Mouse (Mus musculus) intestine, embryonic 16.5 days (tissue): ENCODE results near the gene Recql5. TPM values are rescaled to one million over a fixed set of nuclear protein-coding genes. Genes with fewer than 3 reads are reported as not detected.

Experiments used
- ATAC-seq: fragments of 200-750 bp; cut with Nextera tagmentation; 2 replicates; pipeline ENCODE4 v1.8.0; 2017; ENCODE audit warnings: moderate TSS enrichment, moderate library complexity
- H3K27ac ChIP-seq: fragments of 300-500 bp; sonication (generic); 2 replicates; pipeline ENCODE4 v1.5.1; 2014; ENCODE audit warnings: mild to moderate bottlenecking, low read length
- H3K27me3 ChIP-seq: fragments of 300-500 bp; sonication (generic); replicated peaks from 2 replicates; pipeline ENCODE4 v1.6.1; 2014; ENCODE audit warnings: low read length, control low read depth, mixed read lengths; ENCODE audit not compliant: control insufficient read depth, insufficient read depth
- H3K36me3 ChIP-seq: fragments of 300-500 bp; sonication (generic); 2 replicates; pipeline ENCODE4 v1.6.1; 2014; ENCODE audit warnings: low read length, control low read depth; ENCODE audit not compliant: control insufficient read depth, insufficient read depth
- H3K4me1 ChIP-seq: fragments of 300-500 bp; sonication (generic); 2 replicates; pipeline ENCODE4 v1.6.1; 2014; ENCODE audit warnings: low read length, control low read depth, mixed read lengths; ENCODE audit not compliant: control insufficient read depth, insufficient read depth
- H3K4me2 ChIP-seq: fragments of 300-500 bp; sonication (generic); 2 replicates; pipeline ENCODE4 v1.6.1; 2014; ENCODE audit warnings: low read depth, low read length, control low read depth
- H3K4me3 ChIP-seq: fragments of 300-500 bp; sonication (generic); 2 replicates; pipeline ENCODE4 v1.5.1; 2014; ENCODE audit warnings: mild to moderate bottlenecking, low read length
- H3K9ac ChIP-seq: fragments of 300-500 bp; sonication (generic); 2 replicates; pipeline ENCODE4 v1.6.1; 2014; ENCODE audit warnings: low read depth, low read length
- H3K9me3 ChIP-seq: fragments of 300-500 bp; sonication (generic); 2 replicates; pipeline ENCODE4 v1.6.1; 2016; ENCODE audit warnings: low read length, control low read depth; ENCODE audit not compliant: control insufficient read depth
- WGBS: fragments of 180-500 bp; shearing (Covaris S2); extraction: QIAGEN DNeasy Blood & Tissue Kit; methylation state at CpG from one replicate; pipeline ENCODE4 v1.1.7; 2014; 5-methylcytosine and 5-hydroxymethylcytosine counted together
- polyA plus RNA-seq: library from polyadenylated mRNA; unstranded; fragments of >200 nt; fragmentation: Nextera tagmentation; extraction: Ambion mirVana; gene quantifications from 2 replicates; pipeline ENCODE4 v1.2.1, GENCODE M21; 2015

Recql5 gene
- polyA plus RNA-seq, 1 experiment from 2014 or later, result 16.7 TPM

DNA sequence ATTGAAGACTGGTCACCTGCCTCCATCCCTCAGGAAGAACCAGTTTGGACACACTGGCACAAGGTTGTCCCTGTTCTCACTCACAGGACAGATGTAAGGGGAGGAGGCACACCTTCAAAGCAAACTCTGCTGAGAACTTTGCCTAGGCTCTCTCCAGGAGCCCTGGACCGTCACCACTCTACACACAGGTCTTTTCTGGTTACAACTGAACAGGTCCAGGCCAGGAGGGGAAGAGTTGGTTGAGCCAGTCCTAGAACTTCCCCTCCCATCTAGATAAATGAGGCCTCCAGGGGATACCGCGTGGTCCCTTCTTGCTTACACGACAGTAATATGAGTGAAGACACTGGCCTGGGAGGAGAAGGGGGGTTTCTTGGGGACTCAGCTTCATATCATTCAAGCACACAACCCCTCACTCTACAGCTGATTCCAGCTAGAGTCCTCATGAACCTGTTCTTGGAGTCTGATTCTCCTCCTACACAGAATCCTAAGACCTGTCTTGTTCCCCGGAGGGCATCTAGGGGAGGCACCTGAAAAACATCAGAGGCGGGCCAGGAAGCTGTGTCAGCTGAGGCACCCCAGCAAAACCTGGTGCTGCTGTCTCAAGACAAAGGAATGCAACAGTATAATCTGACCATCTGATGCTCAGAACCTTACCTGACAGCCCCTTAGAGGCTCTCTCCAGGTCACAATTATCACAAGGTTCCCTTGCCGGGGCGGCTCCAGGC lies 28.9 kb downstream of the Recql5 start:
- peaks cover 41% of the 10 kb centered on the region for H3K4me1 ChIP-seq
- H3K9ac ChIP-seq, result 0 out of 2 replicates have a peak overlapping the region, but pooled peaks have one; percentile 24
- ATAC-seq, result peak; percentile 9; the same call in 1 of the 2 replicates
- H3K27me3 ChIP-seq, result no peaks in the 10 kb centered on the region
- H3K4me2 ChIP-seq, result no peak overlapping the region
- WGBS, result 51% methylated on average over 8 of the region's 8 CpGs
- no peaks in the 10 kb centered on the region for H3K9me3 ChIP-seq
- no peaks in the 10 kb centered on the region for H3K36me3 ChIP-seq
- H3K4me3 ChIP-seq, result no peak overlapping the region
- H3K27ac ChIP-seq, result peak overlapping the region; percentile 38

DNA sequence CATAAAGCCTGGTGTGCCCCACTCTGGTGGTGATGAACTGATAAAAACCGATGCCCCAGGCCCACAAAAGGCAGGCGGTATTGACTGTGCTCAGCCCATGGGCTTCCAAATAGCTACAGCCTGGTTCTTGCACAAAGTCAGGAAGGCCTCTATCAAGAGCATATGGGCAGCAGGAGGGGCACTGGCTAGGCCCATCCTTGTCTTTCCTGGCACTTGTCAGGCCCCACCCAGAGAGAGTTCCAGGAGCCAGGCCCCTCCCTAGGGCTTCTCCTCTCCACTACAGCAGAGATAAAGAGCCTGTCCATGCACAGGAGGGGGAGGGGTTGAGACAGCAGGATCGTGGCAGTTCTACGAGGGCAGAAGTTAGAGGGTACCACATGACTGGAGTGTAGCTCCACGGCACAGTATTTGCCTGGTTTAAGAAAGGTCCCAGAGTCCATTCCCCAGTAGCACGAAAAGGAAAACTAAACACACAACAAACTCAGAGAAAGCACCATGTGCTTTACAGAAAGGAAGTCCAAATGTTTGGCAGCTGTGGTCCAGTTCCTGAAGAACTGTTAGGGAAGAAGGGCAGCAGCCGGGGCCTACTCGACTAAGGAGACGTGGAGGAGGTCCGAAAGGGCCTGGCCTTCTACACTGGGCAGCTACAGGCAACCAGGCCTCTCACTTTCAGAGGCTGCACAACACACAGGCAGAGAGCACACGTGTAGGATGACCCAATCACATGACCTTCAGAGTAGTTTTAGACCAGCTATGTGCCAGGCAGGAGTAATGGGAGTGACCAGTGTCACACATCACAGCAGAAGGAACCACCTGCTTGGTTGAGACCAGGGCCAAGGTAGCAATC lies 29.7 kb downstream of the Recql5 start:
- Histone ChIP-seq H3K9me3 (no peaks in the 10 kb centered on the region), H3K27ac (peak overlapping the region; percentile 38), H3K4me1 (peaks cover 41% of the 10 kb centered on the region), H3K4me2 (no peak overlapping the region), H3K36me3 (no peaks in the 10 kb centered on the region), H3K27me3 (no peaks in the 10 kb centered on the region), H3K4me3 (no peak overlapping the region), H3K9ac (no peak overlapping the region)
- ATAC-seq, result peak; percentile 75
- 48% methylated on average over 11 of the region's 11 CpGs for WGBS

DNA sequence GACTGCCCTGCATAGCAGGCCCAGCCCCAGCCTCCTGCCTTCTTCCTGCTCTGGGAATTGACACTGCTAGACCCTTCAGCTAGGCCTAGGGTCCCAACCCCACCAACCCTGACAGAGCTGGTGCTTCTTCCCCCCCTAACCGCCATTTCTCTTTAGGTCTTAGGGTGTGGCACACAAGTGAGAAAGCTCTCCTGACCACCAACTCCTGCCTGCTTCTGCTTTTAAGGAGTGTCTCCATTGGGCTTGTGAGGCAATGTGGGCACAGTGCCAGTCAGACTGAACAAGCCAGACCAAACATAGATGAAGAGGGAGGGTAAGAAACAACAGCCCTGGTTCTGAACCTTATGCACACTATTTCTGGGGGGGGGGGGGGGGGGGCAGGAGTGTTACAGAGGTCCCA lies 30.4 kb downstream of the Recql5 start:
- peaks cover 41% of the 10 kb centered on the region for H3K4me1 ChIP-seq
- no peaks in the 10 kb centered on the region for H3K27me3 ChIP-seq
- no peak overlapping the region for H3K4me3 ChIP-seq
- H3K9ac ChIP-seq, result peak overlapping the region; percentile 17; the same call in 1 of the 2 replicates
- WGBS, result 68% methylated on average over 1 of the region's 1 CpGs
- H3K36me3 ChIP-seq, result no peaks in the 10 kb centered on the region
- no peak for ATAC-seq
- H3K27ac ChIP-seq, result 0 out of 2 replicates have a peak overlapping the region, but pooled peaks have one; percentile 12
- no peak overlapping the region for H3K4me2 ChIP-seq
- no peaks in the 10 kb centered on the region for H3K9me3 ChIP-seq

DNA sequence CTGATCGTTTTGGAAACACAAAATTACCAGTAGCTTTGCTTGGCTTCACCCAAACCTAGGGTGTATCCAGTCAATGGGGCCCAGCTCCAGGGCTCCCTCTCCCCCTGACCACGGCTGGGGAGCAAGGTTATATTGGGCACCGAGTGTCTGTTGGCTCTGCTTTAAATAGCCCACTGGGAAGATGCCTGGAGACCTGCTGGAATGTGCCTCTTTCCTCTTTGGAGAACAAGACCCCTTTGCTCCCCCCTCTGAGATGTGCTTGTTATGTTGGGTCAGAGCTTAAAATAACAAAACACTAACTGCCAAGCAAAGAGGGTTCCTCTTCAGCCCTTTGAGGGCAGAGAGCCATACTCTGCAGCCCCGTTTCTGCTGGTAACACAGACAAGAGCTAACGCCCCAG lies 31.1 kb downstream of the Recql5 start:
- ATAC-seq, result no peak
- H3K9ac ChIP-seq, result peak overlapping the region; percentile 7; the same call in 1 of the 2 replicates
- no peak overlapping the region for H3K4me3 ChIP-seq
- H3K27ac ChIP-seq, result no peak overlapping the region
- WGBS, result 80% methylated on average over 5 of the region's 5 CpGs
- no peaks in the 10 kb centered on the region for H3K36me3 ChIP-seq
- H3K4me2 ChIP-seq, result no peak overlapping the region
- no peaks in the 10 kb centered on the region for H3K27me3 ChIP-seq
- peaks cover 41% of the 10 kb centered on the region for H3K4me1 ChIP-seq
- no peaks in the 10 kb centered on the region for H3K9me3 ChIP-seq

DNA sequence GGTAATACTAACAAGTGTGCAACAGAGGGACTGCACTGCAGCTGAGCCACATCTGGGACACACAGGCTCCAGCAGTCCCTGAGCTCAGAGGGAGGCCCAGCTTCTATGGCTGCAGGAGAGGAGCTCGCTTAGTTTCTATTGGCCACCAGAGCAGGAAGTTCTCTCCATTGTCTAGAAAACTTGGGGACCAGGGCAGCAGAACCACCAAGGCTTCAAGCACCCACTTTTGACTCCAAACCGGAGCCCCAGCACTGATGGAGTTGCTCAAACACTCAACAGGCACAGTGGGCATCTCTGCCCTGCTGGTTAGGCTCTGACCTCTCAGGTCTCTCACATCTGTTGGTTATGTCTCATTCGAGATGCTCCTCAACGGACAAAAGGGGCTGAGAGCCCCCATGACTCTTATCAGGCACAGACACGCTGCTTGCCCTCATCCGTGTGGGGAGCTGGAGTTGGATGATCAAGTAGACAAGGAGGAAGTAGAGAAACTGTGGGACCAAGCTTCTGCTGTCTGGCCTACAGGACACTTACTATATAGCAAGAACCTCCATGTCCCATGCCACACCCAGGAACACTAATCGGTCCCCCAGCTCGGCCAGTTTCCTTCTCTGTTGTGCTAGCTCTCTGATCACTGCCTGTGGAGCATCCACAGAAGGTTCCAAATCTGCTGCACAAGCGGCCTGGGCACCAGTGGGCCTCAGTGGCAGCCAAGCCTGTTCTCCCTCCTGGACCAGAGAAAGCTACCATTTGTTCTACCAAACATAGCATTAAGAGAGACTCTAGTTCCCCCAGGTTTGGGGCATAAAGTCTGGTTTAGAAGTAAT lies 31.7 kb downstream of the Recql5 start:
- WGBS, result 85% methylated on average over 9 of the region's 9 CpGs
- Histone ChIP-seq H3K4me1 (peaks cover 41% of the 10 kb centered on the region), H3K27ac (no peak overlapping the region), H3K9me3 (no peaks in the 10 kb centered on the region), H3K27me3 (no peaks in the 10 kb centered on the region), H3K4me3 (no peak overlapping the region), H3K9ac (0 out of 2 replicates have a peak overlapping the region, but pooled peaks have one; percentile 7), H3K36me3 (no peaks in the 10 kb centered on the region), H3K4me2 (no peak overlapping the region)
- no peak for ATAC-seq

DNA sequence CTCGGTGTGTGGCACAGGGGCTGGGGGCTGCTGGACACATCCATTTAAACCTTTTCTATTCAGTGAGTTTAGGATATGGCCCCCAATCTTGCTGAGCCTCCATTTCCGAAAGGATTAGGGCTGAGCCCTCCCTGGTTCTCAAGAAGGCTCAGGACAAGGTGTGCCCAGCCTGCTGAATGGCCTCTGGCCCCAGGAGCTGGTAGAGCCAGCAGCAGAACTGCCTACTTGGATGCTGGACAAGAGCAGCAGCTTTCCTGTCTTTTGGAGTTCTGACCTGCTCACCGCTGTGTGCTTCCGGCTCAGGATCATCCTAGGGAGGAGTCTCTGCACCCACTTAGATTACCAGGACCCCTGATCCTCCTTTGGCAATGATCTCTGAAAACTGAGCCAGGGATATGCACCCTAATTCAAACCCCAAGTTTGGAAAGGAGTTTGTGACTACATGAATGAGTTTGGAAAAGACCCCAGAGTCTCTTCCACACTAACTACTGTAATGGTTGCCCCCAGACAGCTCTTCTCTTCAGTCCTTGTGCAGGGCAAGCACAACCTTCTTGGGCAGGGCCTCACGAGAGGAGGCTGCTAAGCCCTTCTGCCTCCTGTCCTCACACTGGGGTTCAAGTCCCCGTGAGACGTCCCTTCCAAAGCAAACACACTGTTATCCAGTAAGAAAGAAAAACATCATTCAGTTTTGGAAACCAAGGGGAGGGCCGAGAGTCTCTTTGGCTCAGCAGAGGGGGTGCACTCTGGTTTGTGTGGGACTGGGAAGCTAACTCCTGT lies 32.5 kb downstream of the Recql5 start:
- Histone ChIP-seq H3K9me3 (no peaks in the 10 kb centered on the region), H3K27me3 (no peaks in the 10 kb centered on the region), H3K4me1 (peaks cover 38% of the 10 kb centered on the region), H3K27ac (no peak overlapping the region), H3K4me3 (no peak overlapping the region), H3K9ac (peak overlapping the region; percentile 34; the same call in 1 of the 2 replicates), H3K36me3 (no peaks in the 10 kb centered on the region), H3K4me2 (no peak overlapping the region)
- no peak for ATAC-seq
- 77% methylated on average over 8 of the region's 8 CpGs for WGBS

DNA sequence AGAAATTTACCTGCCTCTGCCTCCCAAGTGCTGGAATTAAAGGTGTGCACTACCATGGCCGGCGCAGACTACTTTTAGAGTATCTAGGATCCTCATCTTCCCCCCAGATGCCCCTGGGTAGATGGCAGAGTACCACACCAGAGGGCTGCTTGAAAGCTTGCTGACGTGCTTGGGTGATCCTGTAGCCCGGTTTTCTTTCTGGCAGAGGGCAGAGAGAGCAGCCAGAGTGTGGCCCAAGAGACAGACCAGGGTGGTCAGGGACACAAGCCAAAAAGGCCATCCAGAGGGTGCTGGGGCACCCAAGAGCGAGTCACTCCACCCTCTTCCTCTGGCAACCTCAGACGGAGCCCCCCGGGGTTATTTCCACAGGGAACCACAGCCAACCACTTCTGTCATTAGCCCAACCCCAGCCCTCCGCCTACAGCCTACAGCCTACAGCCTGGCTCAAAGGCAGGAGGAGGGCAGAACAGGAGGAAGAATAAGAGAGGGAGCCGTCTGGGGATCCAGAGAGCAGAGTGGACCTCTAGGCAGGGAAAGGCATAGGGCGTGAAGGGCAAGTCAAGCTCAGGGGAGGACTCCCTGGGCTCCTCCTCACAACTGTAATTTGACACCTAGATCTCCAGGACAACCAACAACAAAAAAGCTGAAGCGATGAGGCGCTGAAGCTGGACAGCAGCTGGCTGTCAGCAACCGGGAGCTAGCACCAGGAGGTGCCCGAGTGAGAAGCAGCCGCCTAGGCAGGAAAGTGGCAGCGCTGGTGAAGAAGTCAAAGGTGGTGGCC lies 33.6 kb downstream of the Recql5 start, which contains the start of gene Smim5:
Gene Smim5 (plus strand): TSS at position 481 of the 781 bp plus-strand sequence.
- Histone ChIP-seq H3K4me1 (peaks cover 28% of the 10 kb centered on the region), H3K4me2 (no peak within 1 kb of the TSS), H3K9me3 (no peaks in the 10 kb centered on the region), H3K27ac (no peak within 1 kb of the TSS; the same call in 1 of the 2 replicates), H3K27me3 (no peaks in the 10 kb centered on the region), H3K4me3 (peak within 1 kb of the TSS; percentile 1; the same call in 1 of the 2 replicates), H3K36me3 (no peaks in the 10 kb centered on the region), H3K9ac (peak within 1 kb of the TSS; percentile 34; the same call in 1 of the 2 replicates)
- WGBS, result 36% methylated on average over 16 of the region's 16 CpGs
- ATAC-seq, result peak; percentile 61

DNA sequence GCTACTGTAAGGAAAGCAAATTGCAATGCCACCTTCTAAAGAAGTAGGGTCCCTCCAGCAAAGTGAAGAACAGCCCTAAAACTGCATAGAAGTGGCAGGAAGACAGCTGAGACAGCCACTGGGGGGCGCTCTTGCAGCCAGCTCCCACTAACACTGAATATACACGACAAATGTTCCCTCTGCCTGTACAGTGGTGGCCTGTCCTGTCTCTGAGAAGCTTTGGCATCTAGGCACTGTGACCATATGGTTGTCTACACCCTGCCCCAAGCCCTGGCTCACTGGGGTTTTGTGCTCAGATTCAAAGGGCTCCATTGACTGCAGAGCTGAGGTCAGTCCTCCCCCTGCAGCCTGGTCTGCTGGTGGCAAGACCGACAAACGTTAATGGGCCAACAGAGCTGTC lies 34.4 kb downstream of the Recql5 start:
- H3K36me3 ChIP-seq, result peaks cover 3% of the 10 kb centered on the region; the same call in 1 of the 2 replicates
- no peaks in the 10 kb centered on the region for H3K27me3 ChIP-seq
- no peaks in the 10 kb centered on the region for H3K9me3 ChIP-seq
- H3K4me3 ChIP-seq, result no peak overlapping the region
- H3K4me2 ChIP-seq, result no peak overlapping the region
- WGBS, result 25% methylated on average over 4 of the region's 4 CpGs
- ATAC-seq, result no peak
- H3K9ac ChIP-seq, result no peak overlapping the region
- H3K4me1 ChIP-seq, result peaks cover 21% of the 10 kb centered on the region
- no peak overlapping the region for H3K27ac ChIP-seq
